Mouse (Mus musculus) liver, embryonic 14.5 days (tissue): ENCODE measurements at regions not wholly inside any gene's neighbourhood (a gene's known extent, or its start where the extent isn't known, plus 50 kb on each side); places are given as distances from the start of the nearest gene placed in this dataset.

Experiments
- CTCF ChIP-seq: IDR thresholded peaks from 2 replicates; pipeline ENCODE4 v1.5.1; 2016; ENCODE audit warnings: antibody characterized with exemption, low read depth, control low read depth
- EP300 ChIP-seq: IDR thresholded peaks from 2 replicates; pipeline ENCODE4 v1.6.1; 2016; ENCODE audit warnings: antibody characterized with exemption, low read depth

DNA sequence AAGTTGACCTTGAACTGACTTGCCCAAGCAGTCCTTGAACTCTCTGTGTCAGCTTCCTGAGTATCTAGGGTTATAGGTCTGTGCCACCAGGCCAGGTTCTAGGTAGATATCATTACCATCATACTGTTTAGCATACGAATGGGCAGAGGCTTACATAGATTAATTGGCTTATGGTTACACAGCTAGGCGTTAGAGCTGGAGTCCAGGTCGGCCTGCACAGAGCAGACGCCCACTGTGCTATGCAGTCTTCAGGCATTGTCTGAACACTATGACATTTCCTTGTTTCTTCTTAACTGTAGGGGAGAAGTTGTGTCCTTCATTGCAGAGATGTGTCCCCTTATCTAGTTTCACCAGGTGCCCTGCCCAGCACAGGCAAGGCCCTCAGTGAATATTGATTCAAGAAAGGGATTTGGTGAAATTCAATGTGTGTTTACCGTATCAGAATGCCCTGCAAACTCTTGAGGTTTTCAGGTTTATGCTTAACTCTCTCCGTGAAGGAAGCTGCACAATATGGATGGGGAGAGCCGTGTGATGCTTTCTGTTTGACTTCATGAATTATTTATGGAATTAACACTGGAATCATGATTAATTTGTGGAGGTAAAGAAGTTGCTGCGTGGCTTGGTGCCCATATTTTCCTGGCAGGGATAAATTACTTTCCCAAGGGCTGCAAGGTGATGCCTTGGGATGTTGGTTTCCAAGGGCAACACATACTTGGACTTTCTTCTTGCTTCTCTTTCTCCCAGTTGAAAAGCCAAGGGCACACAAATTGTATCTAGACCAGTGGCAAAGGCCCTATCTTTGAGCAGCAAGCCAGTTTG, 78.7 kb upstream of the Pcdh8 start:
- TF ChIP-seq CTCF, result no peak
- no peak for TF ChIP-seq EP300
